Mouse (Mus musculus): ENCODE measurements around the gene Slc35g3. TPM values are rescaled to one million over a fixed set of nuclear protein-coding genes. Genes with fewer than 3 reads are reported as not detected.

The Slc35g3 gene
- polyA plus RNA-seq, 1 experiment from 2014 or later = 1.0 TPM

DNA sequence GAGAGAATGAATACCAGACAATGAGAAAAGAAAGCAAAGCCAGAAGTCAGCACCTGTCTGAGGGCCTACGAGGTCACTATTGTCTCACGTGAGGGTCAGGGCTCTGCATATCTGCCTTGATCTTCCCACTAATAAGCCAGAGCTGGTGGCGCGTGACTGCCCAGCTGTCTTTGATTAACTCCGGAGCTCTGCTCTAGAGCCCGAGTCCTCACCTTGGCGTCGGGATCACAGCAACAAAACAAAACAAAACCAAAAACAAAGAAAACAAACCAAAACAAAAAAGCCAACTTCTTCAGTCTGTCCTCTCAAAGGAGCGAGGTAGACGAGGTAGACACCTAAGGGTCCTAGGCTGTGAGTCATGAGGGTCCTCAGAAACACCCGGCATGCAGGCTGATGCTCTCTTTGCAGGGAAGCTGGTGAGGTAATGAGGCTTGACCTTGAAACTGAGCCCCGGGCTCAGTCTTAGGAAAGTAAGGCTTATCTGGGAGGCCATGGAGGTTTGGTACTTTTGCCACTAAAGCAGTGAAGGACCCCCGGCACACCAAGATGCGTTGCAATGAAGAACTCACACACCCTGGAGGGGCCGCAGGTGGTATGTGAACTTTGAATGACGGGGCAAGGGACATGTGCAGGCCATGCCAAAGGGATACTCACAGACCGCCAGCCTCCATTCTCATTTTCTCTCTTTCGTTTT lies 47.0 kb downstream of the Slc35g3 start:
- Histone ChIP-seq H3K27ac (ENCODE audit: low read length) (no peak overlapping the region), H3K4me1 (ENCODE audit: insufficient read depth, low read depth, low read length) (no peaks in the 10 kb centered on the region), H3K36me3 (ENCODE audit: insufficient read depth, low read length) (no peaks in the 10 kb centered on the region), H3K4me2 (replicated peaks; ENCODE audit: low read depth, low read length) (no peak overlapping the region), H3K9me3 (ENCODE audit: low read length) (no peaks in the 10 kb centered on the region), H3K27me3 (replicated peaks; ENCODE audit: insufficient read depth, low read length) (no peaks in the 10 kb centered on the region), H3K4me3 (ENCODE audit: low read depth, low read length) (no peak overlapping the region), H3K9ac (replicated peaks; ENCODE audit: low read depth) (no peak overlapping the region)
- DNase-seq (ENCODE audit: low spot score) (no peak), ATAC-seq (no peak)
- TF ChIP-seq EP300 (IDR thresholded peaks at IDR 0.05) (no peak), CTCF (IDR thresholded peaks at IDR 0.05) (no peak)
- 67% methylated on average over 18 of the region's 18 CpGs for WGBS

- H3K9me3 ChIP-seq (ENCODE audit: low read length) = no peaks in the 10 kb centered on the region
- no peaks in the 10 kb centered on the region for H3K36me3 ChIP-seq (ENCODE audit: insufficient read depth, low read length)
- WGBS = 75% methylated on average over 20 of the region's 20 CpGs
- H3K4me2 ChIP-seq (replicated peaks; ENCODE audit: low read depth, low read length) = no peak overlapping the region
- DNase-seq (ENCODE audit: low spot score) = no peak
- no peaks in the 10 kb centered on the region for H3K4me1 ChIP-seq (ENCODE audit: insufficient read depth, low read depth, low read length)
- H3K9ac ChIP-seq (replicated peaks; ENCODE audit: low read depth) = no peak overlapping the region
- H3K27me3 ChIP-seq (replicated peaks; ENCODE audit: insufficient read depth, low read length) = no peaks in the 10 kb centered on the region
- no peak for TF ChIP-seq EP300 (IDR thresholded peaks at IDR 0.05)
- H3K4me3 ChIP-seq (ENCODE audit: low read depth, low read length) = no peak overlapping the region
- no peak overlapping the region for H3K27ac ChIP-seq (ENCODE audit: low read length)
- no peak for ATAC-seq
Measured at GRCm38 (mm10) chr11:69712954-69713672, 48.7 kb downstream of the Slc35g3 start.

DNA sequence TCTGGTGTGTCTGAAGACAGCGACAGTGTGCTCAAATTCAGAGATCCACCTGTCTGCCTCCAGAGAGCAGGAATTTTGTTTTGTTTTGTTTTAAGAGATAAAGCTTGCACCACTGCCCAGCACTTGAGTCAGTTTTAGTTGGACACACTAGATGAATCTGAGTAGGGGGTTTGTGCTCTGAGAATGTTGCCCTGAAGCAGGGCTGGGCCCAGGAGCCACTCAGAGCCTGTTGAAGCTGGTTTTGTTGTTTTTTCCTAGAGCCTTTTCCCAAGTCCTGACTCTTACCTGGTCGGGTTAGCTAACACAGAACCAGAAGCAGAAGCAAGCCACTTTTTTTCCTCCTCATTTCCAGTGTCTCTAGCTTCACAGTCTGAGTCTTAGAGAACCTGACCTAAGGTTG lies 50.7 kb downstream of the Slc35g3 start:
- H3K27me3 ChIP-seq (replicated peaks; ENCODE audit: insufficient read depth, low read length) = no peaks in the 10 kb centered on the region
- no peak for ATAC-seq
- H3K4me2 ChIP-seq (replicated peaks; ENCODE audit: low read depth, low read length) = no peak overlapping the region
- no peaks in the 10 kb centered on the region for H3K4me1 ChIP-seq (ENCODE audit: insufficient read depth, low read depth, low read length)
- TF ChIP-seq EP300 (IDR thresholded peaks at IDR 0.05) = no peak
- no peak for TF ChIP-seq CTCF (IDR thresholded peaks at IDR 0.05)
- H3K9me3 ChIP-seq (ENCODE audit: low read length) = no peaks in the 10 kb centered on the region
- H3K36me3 ChIP-seq (ENCODE audit: insufficient read depth, low read length) = no peaks in the 10 kb centered on the region
- WGBS = 62% methylated on average over 2 of the region's 2 CpGs
- DNase-seq (ENCODE audit: low spot score) = no peak
- no peak overlapping the region for H3K27ac ChIP-seq (ENCODE audit: low read length)
- H3K4me3 ChIP-seq (ENCODE audit: low read depth, low read length) = no peak overlapping the region
- no peak overlapping the region for H3K9ac ChIP-seq (replicated peaks; ENCODE audit: low read depth)

GRCm38 (mm10) chr11:69710470-69710869 lies 51.3 kb downstream of the Slc35g3 start:
- 75% methylated on average over 3 of the region's 3 CpGs for WGBS
- H3K4me1 ChIP-seq (ENCODE audit: insufficient read depth, low read depth, low read length) = no peaks in the 10 kb centered on the region
- no peak overlapping the region for H3K9ac ChIP-seq (replicated peaks; ENCODE audit: low read depth)
- H3K4me2 ChIP-seq (replicated peaks; ENCODE audit: low read depth, low read length) = no peak overlapping the region
- no peaks in the 10 kb centered on the region for H3K27me3 ChIP-seq (replicated peaks; ENCODE audit: insufficient read depth, low read length)
- DNase-seq (ENCODE audit: low spot score) = no peak
- ATAC-seq = no peak
- no peak overlapping the region for H3K27ac ChIP-seq (ENCODE audit: low read length)
- H3K36me3 ChIP-seq (ENCODE audit: insufficient read depth, low read length) = no peaks in the 10 kb centered on the region
- no peak overlapping the region for H3K4me3 ChIP-seq (ENCODE audit: low read depth, low read length)
- H3K9me3 ChIP-seq (ENCODE audit: low read length) = no peaks in the 10 kb centered on the region
- TF ChIP-seq EP300 (IDR thresholded peaks at IDR 0.05) = no peak
- TF ChIP-seq CTCF (IDR thresholded peaks at IDR 0.05) = no peak

Other genes starting within 250 kb of the Slc35g3 start
- gene Dnah2, start 212.9 kb downstream of the Slc35g3 start, polyA plus RNA-seq (2015; fragmentation: Nextera tagmentation; extraction: Ambion mirVana) = 1.3 and 2.2 TPM in 2 replicates
- gene Efnb3, start 201.8 kb downstream of the Slc35g3 start, polyA plus RNA-seq (2015; fragmentation: Nextera tagmentation; extraction: Ambion mirVana) = 0.80 and 1.0 TPM in 2 replicates
- 13.8 and 14.3 TPM in 2 replicates for gene Wrap53, start 181.7 kb downstream of the Slc35g3 start, polyA plus RNA-seq (2015; fragmentation: Nextera tagmentation; extraction: Ambion mirVana)
- gene Trp53, start 181.6 kb downstream of the Slc35g3 start, polyA plus RNA-seq (2015; fragmentation: Nextera tagmentation; extraction: Ambion mirVana) = 39.8 and 50.6 TPM in 2 replicates
- 7.5 and 8.1 TPM in 2 replicates for gene Atp1b2, start 156.0 kb downstream of the Slc35g3 start, polyA plus RNA-seq (2015; fragmentation: Nextera tagmentation; extraction: Ambion mirVana)
- gene Shbg, start 144.1 kb downstream of the Slc35g3 start, polyA plus RNA-seq (2015; fragmentation: Nextera tagmentation; extraction: Ambion mirVana) = not detected in 2 replicates
- gene Sat2, start 139.9 kb downstream of the Slc35g3 start, polyA plus RNA-seq (2015; fragmentation: Nextera tagmentation; extraction: Ambion mirVana) = 14.4 and 16.3 TPM in 2 replicates
- gene Fxr2, start 129.0 kb downstream of the Slc35g3 start, polyA plus RNA-seq (2015; fragmentation: Nextera tagmentation; extraction: Ambion mirVana) = 16.3 and 17.9 TPM in 2 replicates
- gene Sox15, start 106.7 kb downstream of the Slc35g3 start, polyA plus RNA-seq (2015; fragmentation: Nextera tagmentation; extraction: Ambion mirVana) = 0.14 and 0.17 TPM in 2 replicates
- gene Mpdu1, start 99.3 kb downstream of the Slc35g3 start, polyA plus RNA-seq (2015; fragmentation: Nextera tagmentation; extraction: Ambion mirVana) = 57.3 and 61.3 TPM in 2 replicates
- 41.9 and 43.6 TPM in 2 replicates for gene Cd68, start 95.8 kb downstream of the Slc35g3 start, polyA plus RNA-seq (2015; fragmentation: Nextera tagmentation; extraction: Ambion mirVana)
- gene Eif4a1, start 89.5 kb downstream of the Slc35g3 start, polyA plus RNA-seq (2015; fragmentation: Nextera tagmentation; extraction: Ambion mirVana) = 283 and 286 TPM in 2 replicates
- 36.0 and 37.8 TPM in 2 replicates for gene Senp3, start 79.9 kb downstream of the Slc35g3 start, polyA plus RNA-seq (2015; fragmentation: Nextera tagmentation; extraction: Ambion mirVana)
- 4.4 and 6.7 TPM in 2 replicates for gene Tnfsf13, start 76.2 kb downstream of the Slc35g3 start, polyA plus RNA-seq (2015; fragmentation: Nextera tagmentation; extraction: Ambion mirVana)
- 12.0 and 13.6 TPM in 2 replicates for gene Tnfsf12, start 66.1 kb downstream of the Slc35g3 start, polyA plus RNA-seq (2015; fragmentation: Nextera tagmentation; extraction: Ambion mirVana)
- 11.9 and 13.1 TPM in 2 replicates for gene Tnfsfm13, start 65.9 kb downstream of the Slc35g3 start, polyA plus RNA-seq (2015; fragmentation: Nextera tagmentation; extraction: Ambion mirVana)
- 14.0 and 15.3 TPM in 2 replicates for gene Polr2a, start 3.3 kb downstream of the Slc35g3 start, polyA plus RNA-seq (2015; fragmentation: Nextera tagmentation; extraction: Ambion mirVana)
- 6.6 and 7.6 TPM in 2 replicates for gene Zbtb4, start 3.9 kb upstream of the Slc35g3 start, polyA plus RNA-seq (2015; fragmentation: Nextera tagmentation; extraction: Ambion mirVana)
- gene Chrnb1, start 34.0 kb upstream of the Slc35g3 start, polyA plus RNA-seq (2015; fragmentation: Nextera tagmentation; extraction: Ambion mirVana) = 15.6 and 16.2 TPM in 2 replicates
- gene Fgf11, start 39.9 kb upstream of the Slc35g3 start, polyA plus RNA-seq (2015; fragmentation: Nextera tagmentation; extraction: Ambion mirVana) = 0.57 and 0.95 TPM in 2 replicates
- 14.3 and 14.9 TPM in 2 replicates for gene Tmem102, start 43.7 kb upstream of the Slc35g3 start, polyA plus RNA-seq (2015; fragmentation: Nextera tagmentation; extraction: Ambion mirVana)
- gene Gm39566, start 53.3 kb upstream of the Slc35g3 start, polyA plus RNA-seq (2015; fragmentation: Nextera tagmentation; extraction: Ambion mirVana) = not detected in 2 replicates
- gene Spem2, start 56.5 kb upstream of the Slc35g3 start, polyA plus RNA-seq (2015; fragmentation: Nextera tagmentation; extraction: Ambion mirVana) = not detected in 2 replicates
- gene Spem1, start 60.2 kb upstream of the Slc35g3 start, polyA plus RNA-seq (2015; fragmentation: Nextera tagmentation; extraction: Ambion mirVana) = not detected in 2 replicates
- gene Nlgn2, start 75.8 kb upstream of the Slc35g3 start, polyA plus RNA-seq (2015; fragmentation: Nextera tagmentation; extraction: Ambion mirVana) = 2.9 and 3.9 TPM in 2 replicates
- gene Tmem256, start 76.5 kb upstream of the Slc35g3 start, polyA plus RNA-seq (2015; fragmentation: Nextera tagmentation; extraction: Ambion mirVana) = 365 and 395 TPM in 2 replicates
- gene Plscr3, start 84.4 kb upstream of the Slc35g3 start, polyA plus RNA-seq (2015; fragmentation: Nextera tagmentation; extraction: Ambion mirVana) = 107 and 114 TPM in 2 replicates
- 6.1 and 7.6 TPM in 2 replicates for gene Tnk1, start 96.8 kb upstream of the Slc35g3 start, polyA plus RNA-seq (2015; fragmentation: Nextera tagmentation; extraction: Ambion mirVana)
- not detected in 2 replicates for gene Tmem95, start 116.0 kb upstream of the Slc35g3 start, polyA plus RNA-seq (2015; fragmentation: Nextera tagmentation; extraction: Ambion mirVana)
- gene Kctd11, start 119.4 kb upstream of the Slc35g3 start, polyA plus RNA-seq (2015; fragmentation: Nextera tagmentation; extraction: Ambion mirVana) = 10.1 and 11.4 TPM in 2 replicates
- gene Acap1, start 133.6 kb upstream of the Slc35g3 start, polyA plus RNA-seq (2015; fragmentation: Nextera tagmentation; extraction: Ambion mirVana) = 1.5 and 1.7 TPM in 2 replicates
- gene 2810408A11Rik, start 139.0 kb upstream of the Slc35g3 start, polyA plus RNA-seq (2015; fragmentation: Nextera tagmentation; extraction: Ambion mirVana) = 6.4 and 7.0 TPM in 2 replicates
- 3.8 and 3.9 TPM in 2 replicates for gene Neurl4, start 139.1 kb upstream of the Slc35g3 start, polyA plus RNA-seq (2015; fragmentation: Nextera tagmentation; extraction: Ambion mirVana)
- 53.0 and 59.1 TPM in 2 replicates for gene Gps2, start 151.9 kb upstream of the Slc35g3 start, polyA plus RNA-seq (2015; fragmentation: Nextera tagmentation; extraction: Ambion mirVana)
- 758 and 815 TPM in 2 replicates for gene Eif5a, start 160.0 kb upstream of the Slc35g3 start, polyA plus RNA-seq (2015; fragmentation: Nextera tagmentation; extraction: Ambion mirVana)
- gene Ybx2, start 173.8 kb upstream of the Slc35g3 start, polyA plus RNA-seq (2015; fragmentation: Nextera tagmentation; extraction: Ambion mirVana) = 1.00 and 1.1 TPM in 2 replicates
- 3.7 and 4.3 TPM in 2 replicates for gene Slc2a4, start 186.2 kb upstream of the Slc35g3 start, polyA plus RNA-seq (2015; fragmentation: Nextera tagmentation; extraction: Ambion mirVana)
- gene Cldn7, start 202.8 kb upstream of the Slc35g3 start, polyA plus RNA-seq (2015; fragmentation: Nextera tagmentation; extraction: Ambion mirVana) = 212 and 230 TPM in 2 replicates
- 23.7 and 24.7 TPM in 2 replicates for gene Ctdnep1, start 219.2 kb upstream of the Slc35g3 start, polyA plus RNA-seq (2015; fragmentation: Nextera tagmentation; extraction: Ambion mirVana)
- 65.9 and 72.1 TPM in 2 replicates for gene Elp5, start 220.5 kb upstream of the Slc35g3 start, polyA plus RNA-seq (2015; fragmentation: Nextera tagmentation; extraction: Ambion mirVana)
- 624 and 645 TPM in 2 replicates for gene Gabarap, start 229.2 kb upstream of the Slc35g3 start, polyA plus RNA-seq (2015; fragmentation: Nextera tagmentation; extraction: Ambion mirVana)
- 57.5 and 61.3 TPM in 2 replicates for gene Phf23, start 233.8 kb upstream of the Slc35g3 start, polyA plus RNA-seq (2015; fragmentation: Nextera tagmentation; extraction: Ambion mirVana)
- gene Dvl2, start 238.6 kb upstream of the Slc35g3 start, polyA plus RNA-seq (2015; fragmentation: Nextera tagmentation; extraction: Ambion mirVana) = 14.6 and 15.1 TPM in 2 replicates

All from lung, postnatal 0 days (tissue).